Mouse (Mus musculus) ES-Bruce4 (cell line): ENCODE measurements around the gene Reg3d.

Source experiments
- CTCF ChIP-seq: IDR thresholded peaks from one replicate; pipeline ENCODE4 v1.8.1; 2011; ENCODE audit warnings: low read depth, low read length
- EP300 ChIP-seq: IDR thresholded peaks from 2 replicates; pipeline ENCODE4 v1.6.1; 2011; ENCODE audit warnings: low read depth, low read length; ENCODE audit not compliant: insufficient read depth

- no peak for TF ChIP-seq EP300
- no peak for TF ChIP-seq CTCF
These were observed 46.8 kb upstream of the Reg3d start for GRCm38 (mm10) chr6:78425497-78425896.
